Mouse (Mus musculus) C2C12 (cell line): ENCODE measurements around the gene Hdac7. TPM values are rescaled to one million over a fixed set of nuclear protein-coding genes. Genes with fewer than 3 reads are reported as not detected.

Source experiments
- H3K27me3 ChIP-seq: one replicate; pipeline ENCODE4 v1.6.1; 2011; ENCODE audit not compliant: control insufficient read depth, insufficient read depth, insufficient read length
- H3K36me3 ChIP-seq: one replicate; pipeline ENCODE4 v1.6.1; 2011; ENCODE audit not compliant: control insufficient read depth, insufficient read depth
- H3K4me3 ChIP-seq: one replicate; pipeline ENCODE4 v1.5.1; 2011; ENCODE audit warnings: mild to moderate bottlenecking, control low read depth; ENCODE audit not compliant: poor library complexity, insufficient read depth, severe bottlenecking
- H3K79me2 ChIP-seq: one replicate; pipeline ENCODE4 v1.6.1; 2011; ENCODE audit not compliant: control insufficient read depth, insufficient read depth
- H3K79me3 ChIP-seq: one replicate; pipeline ENCODE4 v1.6.1; 2011; ENCODE audit warnings: low read depth, control low read depth
- H3ac ChIP-seq: one replicate; pipeline ENCODE3; 2011; ENCODE audit warnings: low read depth; ENCODE audit not compliant: control insufficient read depth, insufficient read length
- CEBPB ChIP-seq: IDR thresholded peaks from one replicate; pipeline ENCODE4 v1.6.1; 2011; ENCODE audit warnings: low read depth, mild to moderate bottlenecking, control low read depth, moderate library complexity
- CTCF ChIP-seq: IDR thresholded peaks from one replicate; pipeline ENCODE4 v1.5.1; 2011; ENCODE audit not compliant: control insufficient read depth, insufficient read depth, insufficient read length
- FOSL1 ChIP-seq: IDR thresholded peaks from one replicate; pipeline ENCODE4 v1.8.0; 2011; ENCODE audit warnings: mild to moderate bottlenecking, low read length; ENCODE audit not compliant: poor library complexity, insufficient read depth, severe bottlenecking
- MAX ChIP-seq: IDR thresholded peaks from one replicate; pipeline ENCODE4 v1.6.1; 2011; ENCODE audit warnings: mild to moderate bottlenecking, control low read depth
- MYOD1 ChIP-seq: IDR thresholded peaks from one replicate; pipeline ENCODE4 v1.6.1; 2011; ENCODE audit warnings: low read depth; ENCODE audit not compliant: control insufficient read depth, insufficient read length
- MYOG ChIP-seq: IDR thresholded peaks from one replicate; pipeline ENCODE4 v1.6.1; 2011; ENCODE audit not compliant: control insufficient read depth, insufficient read length; ENCODE audit errors: extremely low read depth
- USF1 ChIP-seq: IDR thresholded peaks from one replicate; pipeline ENCODE4 v1.6.1; 2011; ENCODE audit warnings: low read depth, mild to moderate bottlenecking, control low read depth, moderate library complexity
- polyA plus RNA-seq: library from polyadenylated mRNA; unstranded; fragments of >200 nt; fragmentation: generic; extraction: Trizol; gene quantifications from one replicate; pipeline ENCODE4 v1.2.1, GENCODE M21; 2012; ENCODE audit warnings: missing spikeins

Gene Hdac7
- polyA plus RNA-seq, 1 experiment, result 41.2 TPM

GRCm38 (mm10) chr15:97828901-97829338 lies 15.4 kb downstream of the Hdac7 start:
- H3K36me3 ChIP-seq, result peaks cover 27% of the 10 kb centered on the region
- no peak for TF ChIP-seq USF1
- no peak for TF ChIP-seq MYOD1
- no peak for TF ChIP-seq FOSL1
- no peak for TF ChIP-seq CTCF
- peaks cover 81% of the 10 kb centered on the region for H3K79me2 ChIP-seq
- no peak overlapping the region for H3ac ChIP-seq
- H3K4me3 ChIP-seq, result no peak overlapping the region
- H3K27me3 ChIP-seq, result no peaks in the 10 kb centered on the region
- H3K79me3 ChIP-seq, result peaks cover 63% of the 10 kb centered on the region

- H3K79me3 ChIP-seq, result peaks cover 68% of the 10 kb centered on the region
- H3ac ChIP-seq, result no peak overlapping the region
- H3K4me3 ChIP-seq, result no peak overlapping the region
- H3K27me3 ChIP-seq, result no peaks in the 10 kb centered on the region
- TF ChIP-seq MYOD1, result no peak
- no peak for TF ChIP-seq MAX
- TF ChIP-seq CEBPB, result no peak
- no peak for TF ChIP-seq CTCF
- TF ChIP-seq USF1, result no peak
- TF ChIP-seq FOSL1, result no peak
- no peak for TF ChIP-seq MYOG
- H3K79me2 ChIP-seq, result peaks cover 87% of the 10 kb centered on the region
- peaks cover 33% of the 10 kb centered on the region for H3K36me3 ChIP-seq
Measured at GRCm38 (mm10) chr15:97828221-97828842, 16.0 kb downstream of the Hdac7 start.

- H3ac ChIP-seq, result no peak overlapping the region
Measured at GRCm38 (mm10) chr15:97827401-97827800, 16.9 kb downstream of the Hdac7 start.

GRCm38 (mm10) chr15:97826588-97827261 lies 17.6 kb downstream of the Hdac7 start:
- peaks cover 47% of the 10 kb centered on the region for H3K36me3 ChIP-seq
- H3K79me2 ChIP-seq, result peaks cover 100% of the 10 kb centered on the region
- no peak overlapping the region for H3ac ChIP-seq
- H3K27me3 ChIP-seq, result no peaks in the 10 kb centered on the region
- TF ChIP-seq MAX (no peak), CEBPB (no peak)
- H3K79me3 ChIP-seq, result peaks cover 84% of the 10 kb centered on the region
- no peak overlapping the region for H3K4me3 ChIP-seq

More at GRCm38 (mm10) chr15:97827401-97827800, 16.9 kb downstream of the Hdac7 start:
- H3K4me3 ChIP-seq, result no peak overlapping the region
- H3K79me2 ChIP-seq, result peaks cover 96% of the 10 kb centered on the region
- no peak for TF ChIP-seq CEBPB
- no peak for TF ChIP-seq MYOD1
- TF ChIP-seq USF1, result no peak
- TF ChIP-seq MYOG, result no peak
- no peak for TF ChIP-seq MAX
- no peak for TF ChIP-seq FOSL1
- peaks cover 42% of the 10 kb centered on the region for H3K36me3 ChIP-seq
- no peaks in the 10 kb centered on the region for H3K27me3 ChIP-seq
- H3K79me3 ChIP-seq, result peaks cover 78% of the 10 kb centered on the region

GRCm38 (mm10) chr15:97825941-97826587 lies 18.2 kb downstream of the Hdac7 start:
- TF ChIP-seq MYOD1, result no peak
- no peak for TF ChIP-seq MAX
- no peak for TF ChIP-seq MYOG
- no peak for TF ChIP-seq CEBPB
- TF ChIP-seq CTCF, result no peak
- no peak for TF ChIP-seq FOSL1
- TF ChIP-seq USF1, result no peak
- Histone ChIP-seq H3K27me3 (no peaks in the 10 kb centered on the region), H3K79me3 (peaks cover 89% of the 10 kb centered on the region), H3K79me2 (peaks cover 100% of the 10 kb centered on the region), H3ac (peak overlapping the region; percentile 46), H3K4me3 (no peak overlapping the region), H3K36me3 (peaks cover 53% of the 10 kb centered on the region)
